Mouse (Mus musculus): ENCODE data around the gene Gnaz. TPM values are rescaled to one million over a fixed set of nuclear protein-coding genes. Genes with fewer than 3 reads are reported as not detected.
A peak's percentile ranks its signal among the peaks of the same experiment; 100 is the strongest.

Gnaz gene
- polyA plus RNA-seq, 1 experiment: 2.4 TPM

- no peak overlapping the region for H3K27ac ChIP-seq (ENCODE audit: control insufficient read depth, insufficient read depth, low read depth, low read length)
- no peaks in the 10 kb centered on the region for H3K4me1 ChIP-seq (ENCODE audit: control insufficient read depth, insufficient read depth, low read length)
- no peak overlapping the region for H3K4me3 ChIP-seq (ENCODE audit: control insufficient read depth, low read depth, low read length)
- no peaks in the 10 kb centered on the region for H3K36me3 ChIP-seq (ENCODE audit: control insufficient read depth, insufficient read depth, low read length)
- H3K27me3 ChIP-seq (ENCODE audit: control insufficient read depth, insufficient read depth, low read length): no peaks in the 10 kb centered on the region
- TF ChIP-seq CTCF (IDR thresholded peaks at IDR 0.05; ENCODE audit: control insufficient read depth, insufficient read depth, insufficient replicate concordance, low read depth, low read length): peak; percentile 11; the same call in 1 of the 2 replicates
- TF ChIP-seq POLR2A (IDR thresholded peaks at IDR 0.05; ENCODE audit: control insufficient read depth, low read depth, low read length): no peak
These were observed 32.0 kb upstream of the Gnaz start for GRCm38 (mm10) chr10:74935016-74935415.

GRCm38 (mm10) chr10:74937003-74937790 lies 29.8 kb upstream of the Gnaz start:
- Histone ChIP-seq H3K27me3 (ENCODE audit: control insufficient read depth, insufficient read depth, low read length) (no peaks in the 10 kb centered on the region), H3K4me3 (ENCODE audit: control insufficient read depth, low read depth, low read length) (no peak overlapping the region), H3K27ac (ENCODE audit: control insufficient read depth, insufficient read depth, low read depth, low read length) (no peak overlapping the region), H3K4me1 (ENCODE audit: control insufficient read depth, insufficient read depth, low read length) (no peaks in the 10 kb centered on the region), H3K36me3 (ENCODE audit: control insufficient read depth, insufficient read depth, low read length) (no peaks in the 10 kb centered on the region)
- TF ChIP-seq CTCF (IDR thresholded peaks at IDR 0.05; ENCODE audit: control insufficient read depth, insufficient read depth, insufficient replicate concordance, low read depth, low read length) (peak; percentile 79; the same call in 1 of the 2 replicates), POLR2A (IDR thresholded peaks at IDR 0.05; ENCODE audit: control insufficient read depth, low read depth, low read length) (no peak)

DNA sequence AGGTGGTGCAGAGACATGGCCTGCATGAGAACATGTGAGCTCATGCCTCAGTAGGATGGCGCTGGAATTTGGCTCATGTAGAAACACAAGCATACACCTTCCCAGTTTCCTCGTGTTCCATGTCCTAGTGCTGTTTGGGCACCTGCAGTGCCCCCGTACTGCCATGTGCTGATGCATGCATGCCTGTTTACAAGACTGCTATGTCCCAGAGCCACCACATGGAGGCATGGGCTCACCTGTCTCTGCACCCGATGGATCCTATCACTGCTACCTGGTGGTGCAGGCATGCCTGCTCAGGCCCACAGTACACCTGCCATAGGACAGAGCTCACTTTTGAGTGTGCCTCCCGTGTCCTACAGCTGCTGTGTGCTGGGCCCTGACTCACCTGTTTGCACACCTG lies 28.6 kb upstream of the Gnaz start:
- Histone ChIP-seq H3K4me3 (ENCODE audit: control insufficient read depth, low read depth, low read length) (no peak overlapping the region), H3K4me1 (ENCODE audit: control insufficient read depth, insufficient read depth, low read length) (no peaks in the 10 kb centered on the region), H3K27ac (ENCODE audit: control insufficient read depth, insufficient read depth, low read depth, low read length) (no peak overlapping the region), H3K36me3 (ENCODE audit: control insufficient read depth, insufficient read depth, low read length) (no peaks in the 10 kb centered on the region), H3K27me3 (ENCODE audit: control insufficient read depth, insufficient read depth, low read length) (no peaks in the 10 kb centered on the region)
- TF ChIP-seq CTCF (IDR thresholded peaks at IDR 0.05; ENCODE audit: control insufficient read depth, insufficient read depth, insufficient replicate concordance, low read depth, low read length) (no peak), POLR2A (IDR thresholded peaks at IDR 0.05; ENCODE audit: control insufficient read depth, low read depth, low read length) (no peak)

DNA sequence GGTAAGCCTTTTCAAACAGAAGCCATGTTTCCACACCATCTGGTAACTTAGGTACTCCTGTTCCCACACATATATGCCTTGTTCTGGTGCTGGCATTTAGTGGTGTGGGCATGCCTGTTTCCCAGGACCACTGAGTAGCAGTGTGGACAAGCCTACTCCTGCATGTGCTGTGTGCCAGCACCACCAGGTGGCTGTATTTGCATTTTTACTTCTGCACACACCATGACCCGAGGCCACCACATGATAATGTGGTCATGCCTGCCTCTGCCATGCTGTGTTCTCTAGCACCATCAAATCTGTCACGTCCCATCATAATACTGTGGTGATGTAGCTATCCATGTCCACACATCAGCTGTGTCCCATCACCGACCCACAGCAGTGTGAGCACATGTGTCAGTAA lies 27.7 kb upstream of the Gnaz start:
- no peaks in the 10 kb centered on the region for H3K36me3 ChIP-seq (ENCODE audit: control insufficient read depth, insufficient read depth, low read length)
- no peaks in the 10 kb centered on the region for H3K27me3 ChIP-seq (ENCODE audit: control insufficient read depth, insufficient read depth, low read length)
- H3K27ac ChIP-seq (ENCODE audit: control insufficient read depth, insufficient read depth, low read depth, low read length): no peak overlapping the region
- no peak overlapping the region for H3K4me3 ChIP-seq (ENCODE audit: control insufficient read depth, low read depth, low read length)
- TF ChIP-seq POLR2A (IDR thresholded peaks at IDR 0.05; ENCODE audit: control insufficient read depth, low read depth, low read length) (no peak), CTCF (IDR thresholded peaks at IDR 0.05; ENCODE audit: control insufficient read depth, insufficient read depth, insufficient replicate concordance, low read depth, low read length) (no peak; the same call in 1 of the 2 replicates)
- H3K4me1 ChIP-seq (ENCODE audit: control insufficient read depth, insufficient read depth, low read length): no peaks in the 10 kb centered on the region

DNA sequence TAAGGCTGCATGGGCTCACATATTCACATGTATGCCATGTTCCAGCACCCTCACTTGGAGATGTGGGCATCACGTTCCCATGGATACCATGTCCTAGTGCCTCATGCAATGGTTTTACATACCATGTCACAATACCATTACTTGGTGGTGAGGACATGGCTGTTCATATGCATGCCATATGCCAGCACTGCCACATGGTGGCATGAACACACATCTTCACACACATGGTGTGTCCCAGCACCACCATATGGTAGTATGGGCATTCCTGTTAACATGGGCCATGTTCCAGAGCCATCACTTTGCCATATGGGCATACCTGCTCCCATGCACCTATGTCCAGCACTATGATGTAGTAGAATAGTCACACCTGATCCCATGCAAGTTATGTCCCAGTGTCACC lies 26.2 kb upstream of the Gnaz start:
- no peaks in the 10 kb centered on the region for H3K4me1 ChIP-seq (ENCODE audit: control insufficient read depth, insufficient read depth, low read length)
- no peak overlapping the region for H3K4me3 ChIP-seq (ENCODE audit: control insufficient read depth, low read depth, low read length)
- no peaks in the 10 kb centered on the region for H3K27me3 ChIP-seq (ENCODE audit: control insufficient read depth, insufficient read depth, low read length)
- TF ChIP-seq CTCF (IDR thresholded peaks at IDR 0.05; ENCODE audit: control insufficient read depth, insufficient read depth, insufficient replicate concordance, low read depth, low read length) (no peak), POLR2A (IDR thresholded peaks at IDR 0.05; ENCODE audit: control insufficient read depth, low read depth, low read length) (no peak)
- no peak overlapping the region for H3K27ac ChIP-seq (ENCODE audit: control insufficient read depth, insufficient read depth, low read depth, low read length)
- no peaks in the 10 kb centered on the region for H3K36me3 ChIP-seq (ENCODE audit: control insufficient read depth, insufficient read depth, low read length)

DNA sequence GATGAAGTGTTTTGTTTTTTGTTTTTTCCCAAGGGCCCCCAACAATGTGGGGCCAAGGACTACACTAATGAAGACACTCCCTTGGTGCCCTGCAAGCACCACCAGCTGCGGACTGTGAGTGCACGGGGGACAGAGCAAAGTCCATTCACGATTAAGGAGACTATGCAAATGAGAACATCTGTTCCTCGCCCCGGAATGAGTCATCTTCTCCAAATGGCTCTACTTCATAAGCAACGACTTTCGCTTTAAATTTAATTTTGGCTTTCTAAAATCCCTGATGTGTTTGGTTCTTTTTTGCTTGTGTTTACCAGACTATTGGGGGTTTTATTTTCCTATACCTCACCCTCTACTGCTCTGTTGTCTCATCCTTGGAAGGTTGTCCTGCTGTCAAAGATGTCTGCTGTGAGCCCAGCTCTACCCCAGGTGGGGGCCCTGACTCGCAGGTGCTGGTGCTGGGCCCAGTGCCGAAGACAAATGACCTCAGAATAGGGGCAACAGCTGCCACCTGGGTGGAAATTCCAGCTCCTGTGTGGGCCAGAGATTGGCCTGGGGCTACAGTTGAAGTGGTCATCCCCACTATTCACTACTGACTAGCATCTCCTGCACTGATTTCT lies 14.0 kb upstream of the Gnaz start:
- Histone ChIP-seq H3K4me1 (ENCODE audit: control insufficient read depth, insufficient read depth, low read length) (no peaks in the 10 kb centered on the region), H3K27ac (ENCODE audit: control insufficient read depth, insufficient read depth, low read depth, low read length) (no peak overlapping the region), H3K4me3 (ENCODE audit: control insufficient read depth, low read depth, low read length) (no peak overlapping the region), H3K27me3 (ENCODE audit: control insufficient read depth, insufficient read depth, low read length) (no peaks in the 10 kb centered on the region), H3K36me3 (ENCODE audit: control insufficient read depth, insufficient read depth, low read length) (no peaks in the 10 kb centered on the region)
- TF ChIP-seq POLR2A (IDR thresholded peaks at IDR 0.05; ENCODE audit: control insufficient read depth, low read depth, low read length) (no peak), CTCF (IDR thresholded peaks at IDR 0.05; ENCODE audit: control insufficient read depth, insufficient read depth, insufficient replicate concordance, low read depth, low read length) (no peak)

DNA sequence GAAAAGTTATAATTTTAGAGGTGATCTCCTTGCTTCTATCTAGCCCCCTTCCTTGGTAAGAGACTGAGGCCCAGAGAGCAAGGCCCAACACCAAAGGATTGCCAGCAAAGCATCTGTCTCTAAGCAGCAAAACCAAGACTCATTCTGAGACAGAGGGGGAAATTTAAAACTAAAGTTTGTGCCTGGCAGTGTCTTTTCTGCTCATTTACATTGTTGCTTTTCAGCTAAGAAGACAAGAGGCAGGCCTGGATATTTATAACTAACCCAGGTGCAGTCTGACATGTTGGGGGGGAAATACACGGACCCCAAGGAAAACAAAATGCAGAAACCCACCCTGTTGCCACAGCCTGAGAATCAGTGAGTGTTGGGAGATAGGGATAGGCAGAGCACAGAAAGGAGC lies 2.6 kb upstream of the Gnaz start:
- Histone ChIP-seq H3K27me3 (ENCODE audit: control insufficient read depth, insufficient read depth, low read length) (no peaks in the 10 kb centered on the region), H3K36me3 (ENCODE audit: control insufficient read depth, insufficient read depth, low read length) (no peaks in the 10 kb centered on the region), H3K4me3 (ENCODE audit: control insufficient read depth, low read depth, low read length) (no peak overlapping the region)

More for the DNA sequence above, 2.6 kb upstream of the Gnaz start:
- H3K4me1 ChIP-seq (ENCODE audit: control insufficient read depth, insufficient read depth, low read length): peaks cover 17% of the 10 kb centered on the region
- no peak overlapping the region for H3K27ac ChIP-seq (ENCODE audit: control insufficient read depth, insufficient read depth, low read depth, low read length)
- TF ChIP-seq CTCF (IDR thresholded peaks at IDR 0.05; ENCODE audit: control insufficient read depth, insufficient read depth, insufficient replicate concordance, low read depth, low read length) (no peak), POLR2A (IDR thresholded peaks at IDR 0.05; ENCODE audit: control insufficient read depth, low read depth, low read length) (no peak)

All from testis, adult 2 months (tissue).